Mouse (Mus musculus): Measurements from ENCODE around the gene Cast.

The Cast gene

GRCm38 (mm10) chr13:74808152-74808929, at the start of gene Cast:
TSS of gene Cast (minus strand) at chr13:74808810.
- DNase-seq (ENCODE audit: extremely low spot score) = peak; percentile 71

GRCm38 (mm10) chr13:74854338-74855047, 45.9 kb upstream of the Cast start:
- DNase-seq (ENCODE audit: extremely low spot score) = peak; percentile 69

- no peak for DNase-seq (ENCODE audit: extremely low spot score)
These were observed 42.2 kb upstream of the Cast start for GRCm38 (mm10) chr13:74850823-74851222.

GRCm38 (mm10) chr13:74845886-74846285, 37.3 kb upstream of the Cast start:
- no peak for DNase-seq (ENCODE audit: extremely low spot score)

GRCm38 (mm10) chr13:74834543-74834942, 25.9 kb upstream of the Cast start:
- no peak for DNase-seq (ENCODE audit: extremely low spot score)

GRCm38 (mm10) chr13:74822095-74822494, 13.5 kb upstream of the Cast start:
- no peak for DNase-seq (ENCODE audit: extremely low spot score)

- no peak for DNase-seq (ENCODE audit: extremely low spot score)
These were observed 7.1 kb upstream of the Cast start for GRCm38 (mm10) chr13:74815753-74816152.

- DNase-seq (ENCODE audit: extremely low spot score) = peak; percentile 77
These were observed 1.0 kb downstream of the Cast start for GRCm38 (mm10) chr13:74807446-74808151.

- DNase-seq (ENCODE audit: extremely low spot score) = no peak
These were observed 1.7 kb downstream of the Cast start for GRCm38 (mm10) chr13:74806934-74807333.

- DNase-seq (ENCODE audit: extremely low spot score) = no peak
These were observed 14.2 kb downstream of the Cast start for GRCm38 (mm10) chr13:74794435-74794834.

- no peak for DNase-seq (ENCODE audit: extremely low spot score)
These were observed 20.9 kb downstream of the Cast start for GRCm38 (mm10) chr13:74787681-74788080.

- no peak for DNase-seq (ENCODE audit: extremely low spot score)
These were observed 36.5 kb downstream of the Cast start for GRCm38 (mm10) chr13:74772151-74772550.

- peak; percentile 90 for DNase-seq (ENCODE audit: extremely low spot score)
These were observed 38.1 kb downstream of the Cast start for GRCm38 (mm10) chr13:74770480-74770879.

- DNase-seq (ENCODE audit: extremely low spot score) = peak; percentile 17
These were observed 38.7 kb downstream of the Cast start for GRCm38 (mm10) chr13:74769871-74770270.

- no peak for DNase-seq (ENCODE audit: extremely low spot score)
These were observed 41.4 kb downstream of the Cast start for GRCm38 (mm10) chr13:74767186-74767585.

- DNase-seq (ENCODE audit: extremely low spot score) = no peak
These were observed 45.9 kb downstream of the Cast start for GRCm38 (mm10) chr13:74762741-74763140.

GRCm38 (mm10) chr13:74759152-74759551, 49.5 kb downstream of the Cast start:
- no peak for DNase-seq (ENCODE audit: extremely low spot score)

- DNase-seq (ENCODE audit: extremely low spot score) = peak; percentile 37
These were observed 65.4 kb downstream of the Cast start for GRCm38 (mm10) chr13:74743219-74743618.

- DNase-seq (ENCODE audit: extremely low spot score) = no peak
These were observed 72.2 kb downstream of the Cast start for GRCm38 (mm10) chr13:74736396-74736795.

- no peak for DNase-seq (ENCODE audit: extremely low spot score)
These were observed 72.8 kb downstream of the Cast start for GRCm38 (mm10) chr13:74735834-74736233.

GRCm38 (mm10) chr13:74733726-74734125, 74.9 kb downstream of the Cast start:
- DNase-seq (ENCODE audit: extremely low spot score) = no peak

GRCm38 (mm10) chr13:74719002-74719401, 89.6 kb downstream of the Cast start:
- no peak for DNase-seq (ENCODE audit: extremely low spot score)
